Mouse (Mus musculus): Measurements from ENCODE around the gene Fkbp5. TPM values are rescaled to one million over a fixed set of nuclear protein-coding genes. Genes with fewer than 3 reads are reported as not detected.

Gene Fkbp5
- polyA plus RNA-seq, 1 experiment from 2014 or later, result 9.2 TPM

DNA sequence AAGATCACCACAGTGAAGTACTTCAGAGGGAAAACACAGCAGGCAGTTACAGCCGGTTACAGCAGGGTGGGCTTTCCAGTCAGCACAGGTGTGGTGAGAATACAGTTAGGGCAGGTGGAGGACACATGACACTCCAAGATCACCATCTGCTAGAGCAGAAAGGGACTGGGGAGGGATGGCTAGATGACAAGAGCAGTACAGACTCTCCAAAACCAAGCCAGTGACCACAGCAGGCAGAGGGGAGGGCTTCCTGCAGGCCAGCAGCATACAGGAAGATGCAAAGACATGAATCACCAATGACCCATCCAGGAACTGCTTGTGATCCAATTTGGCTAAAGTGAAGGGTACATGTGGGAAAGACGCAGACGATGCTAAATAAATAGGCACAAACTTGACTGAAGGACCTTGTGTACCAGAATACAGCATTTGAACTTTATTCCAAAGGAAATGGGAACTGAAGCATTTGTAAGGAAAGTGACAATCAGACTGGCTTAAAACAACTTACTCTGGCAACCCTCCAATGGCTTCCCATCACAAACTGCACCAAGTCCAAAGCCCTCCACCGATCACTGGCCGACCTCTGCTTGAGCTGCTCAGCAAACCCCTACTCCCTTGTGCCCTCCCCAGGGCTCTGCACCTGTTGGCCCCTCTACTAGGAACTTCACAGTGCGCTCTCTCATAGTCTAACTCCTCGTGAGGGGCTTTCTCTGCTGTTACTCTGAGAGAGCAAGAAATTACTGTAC lies 53.5 kb downstream of the Fkbp5 start:
- no peak for TF ChIP-seq CTCF (IDR thresholded peaks at IDR 0.05)
- H3K27me3 ChIP-seq, result no peaks in the 10 kb centered on the region
- ChIA-PET POLR2A (no interaction called here), CTCF (no interaction called here)
- ATAC-seq (no peak), DNase-seq (ENCODE audit: low read depth, low spot score) (no peak)
- in situ Hi-C loops (cut with MboI; ENCODE audit: low pct_unique_long_range_greater_than_20kb), result no loop called here

DNA sequence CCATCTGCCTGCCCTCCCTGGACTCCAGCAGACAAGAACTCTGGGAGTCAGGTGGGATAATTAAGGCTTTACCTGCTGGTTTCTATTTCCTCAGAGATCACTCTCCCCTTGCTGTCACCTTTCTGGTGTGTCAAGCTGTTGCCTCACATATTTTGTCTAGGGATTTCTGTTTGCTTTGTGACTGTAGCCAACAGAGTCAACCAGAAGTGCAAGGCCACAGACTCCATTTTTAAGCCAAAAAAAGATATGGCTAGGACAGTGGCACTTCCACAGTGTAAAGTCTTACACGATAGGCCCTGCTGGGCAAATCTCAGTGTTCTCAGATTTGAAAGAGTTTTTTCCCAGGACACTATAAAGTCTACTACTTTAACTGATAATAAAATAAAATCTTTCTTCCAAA lies 56.9 kb downstream of the Fkbp5 start:
- H3K27me3 ChIP-seq, result no peaks in the 10 kb centered on the region
- ChIA-PET POLR2A (no interaction called here), CTCF (no interaction called here)
- in situ Hi-C loops (cut with MboI; ENCODE audit: low pct_unique_long_range_greater_than_20kb), result no loop called here
- DNase-seq (ENCODE audit: low read depth, low spot score), result no peak
- ATAC-seq, result no peak
- TF ChIP-seq CTCF (IDR thresholded peaks at IDR 0.05), result no peak

DNA sequence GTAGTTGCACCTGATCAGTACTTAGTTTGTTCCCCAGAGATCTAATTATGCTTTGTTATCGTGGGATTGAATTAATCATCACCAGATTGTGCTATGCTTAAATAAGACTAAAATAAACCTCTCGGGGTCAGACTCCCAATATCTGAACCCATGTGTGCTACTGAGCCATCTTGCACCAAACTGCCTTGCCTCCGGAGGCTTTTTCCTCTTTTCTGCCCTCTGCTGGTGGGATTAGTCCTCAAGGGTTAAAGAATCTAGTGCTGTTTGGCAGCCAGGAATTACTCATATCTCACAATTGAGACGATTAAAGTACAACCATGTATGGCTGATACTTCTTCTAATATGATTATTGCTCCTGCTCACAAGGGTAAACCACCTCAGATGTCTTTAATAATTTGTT lies 62.2 kb downstream of the Fkbp5 start:
- no peak for DNase-seq (ENCODE audit: low read depth, low spot score)
- peak; percentile 74 for TF ChIP-seq CTCF (IDR thresholded peaks at IDR 0.05)
- no peaks in the 10 kb centered on the region for H3K27me3 ChIP-seq
- in situ Hi-C loops (cut with MboI; ENCODE audit: low pct_unique_long_range_greater_than_20kb), result no loop called here
- ChIA-PET CTCF (interaction anchor here (0.8 to 1.6 kb wide), 4 partner anchors 10 to 52 kb away, joined by 3 to 5 read pairs (median 3); no protein-coding TSS in a partner anchor), POLR2A (no interaction called here)
- ATAC-seq, result no peak

DNA sequence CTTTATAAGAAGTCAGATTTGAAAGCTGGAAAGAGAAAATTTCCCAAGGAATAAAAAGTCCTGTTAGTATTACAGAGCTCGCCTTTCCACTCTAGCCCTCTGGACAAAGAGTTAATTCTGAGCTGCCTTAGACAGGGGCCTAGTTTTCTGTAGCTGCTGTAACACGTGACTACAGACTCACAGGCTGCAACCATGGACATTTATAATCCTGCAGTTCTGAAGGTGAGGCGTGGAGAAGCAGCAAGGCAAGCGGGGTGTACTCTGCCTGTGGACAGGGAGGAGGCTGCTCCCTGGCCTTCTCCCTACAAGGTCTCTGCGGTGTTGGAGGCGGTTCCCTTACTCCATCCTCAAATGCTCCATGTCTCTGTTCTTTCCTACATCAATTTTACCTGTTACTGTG lies 64.4 kb downstream of the Fkbp5 start:
- ChIA-PET POLR2A (no interaction called here), CTCF (no interaction called here)
- in situ Hi-C loops (cut with MboI; ENCODE audit: low pct_unique_long_range_greater_than_20kb), result no loop called here
- ATAC-seq (no peak), DNase-seq (ENCODE audit: low read depth, low spot score) (no peak)
- no peaks in the 10 kb centered on the region for H3K27me3 ChIP-seq
- no peak for TF ChIP-seq CTCF (IDR thresholded peaks at IDR 0.05)

DNA sequence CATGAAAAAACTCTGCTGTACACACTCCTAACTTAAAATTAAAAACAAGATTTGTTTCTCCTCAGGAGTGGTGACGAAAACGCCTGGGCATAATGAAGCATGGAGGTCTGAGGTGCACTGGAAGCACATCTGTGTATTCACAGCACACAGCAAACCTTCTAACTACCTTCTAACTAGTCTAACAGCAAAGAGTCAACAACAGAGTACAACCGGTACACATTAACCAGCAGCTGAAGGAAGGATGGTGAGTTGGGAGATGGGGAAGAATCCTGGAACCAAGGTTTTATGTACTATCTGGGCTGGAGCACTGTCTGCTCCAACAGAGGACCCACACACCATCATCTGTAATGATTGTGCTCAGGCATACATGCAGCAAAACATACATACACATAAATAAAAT lies 65.4 kb downstream of the Fkbp5 start:
- TF ChIP-seq CTCF (IDR thresholded peaks at IDR 0.05), result no peak
- ATAC-seq, result no peak
- in situ Hi-C loops (cut with MboI; ENCODE audit: low pct_unique_long_range_greater_than_20kb), result no loop called here
- ChIA-PET POLR2A (no interaction called here), CTCF (no interaction called here)
- no peaks in the 10 kb centered on the region for H3K27me3 ChIP-seq
- no peak for DNase-seq (ENCODE audit: low read depth, low spot score)

DNA sequence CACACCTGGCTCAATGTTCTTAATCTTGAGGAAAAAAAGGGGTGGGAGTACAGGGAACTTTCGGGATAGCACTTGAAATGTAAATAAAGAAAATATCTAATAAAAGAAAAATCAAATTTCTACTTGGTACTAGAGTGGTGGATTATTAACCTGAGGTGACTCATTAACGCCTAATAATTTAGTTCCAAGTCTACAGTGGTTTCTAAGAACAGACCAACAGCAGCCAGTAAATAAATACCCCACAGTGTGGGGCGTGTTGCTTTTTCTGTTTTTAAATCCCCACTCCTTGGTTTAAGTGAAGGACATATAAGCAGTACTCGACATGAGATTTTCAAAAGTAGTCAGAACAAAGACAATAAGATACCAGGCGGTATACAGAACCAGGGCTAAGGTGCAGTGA lies 65.8 kb downstream of the Fkbp5 start:
- ATAC-seq (no peak), DNase-seq (ENCODE audit: low read depth, low spot score) (no peak)
- in situ Hi-C loops (cut with MboI; ENCODE audit: low pct_unique_long_range_greater_than_20kb), result no loop called here
- TF ChIP-seq CTCF (IDR thresholded peaks at IDR 0.05), result no peak
- H3K27me3 ChIP-seq, result no peaks in the 10 kb centered on the region
- ChIA-PET POLR2A (no interaction called here), CTCF (no interaction called here)

DNA sequence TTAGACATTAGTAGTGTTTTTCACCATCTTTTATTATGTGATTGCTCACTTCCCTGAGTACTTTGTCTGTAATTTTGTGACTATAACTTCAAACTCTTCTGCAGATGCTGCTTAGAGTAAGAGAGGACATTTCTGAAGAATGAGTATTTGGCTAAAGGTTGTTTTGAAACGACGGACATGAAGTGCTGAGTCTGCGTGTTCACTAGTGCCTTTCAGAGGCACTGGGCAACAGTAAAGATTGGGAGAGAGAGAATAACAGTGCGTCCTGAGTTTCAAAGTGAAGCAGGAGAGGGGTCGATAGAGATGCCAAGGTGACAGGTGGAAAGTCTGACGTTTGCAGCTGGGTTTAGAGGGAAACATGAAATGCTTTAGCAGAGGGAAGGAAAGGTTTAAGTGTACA lies 69.1 kb downstream of the Fkbp5 start:
- POLR2A ChIA-PET, result interaction anchor here (1.2 kb wide), 1 partner anchor 36 kb away, joined by 3 read pairs; no protein-coding TSS in a partner anchor
- H3K27me3 ChIP-seq, result no peaks in the 10 kb centered on the region
- CTCF ChIA-PET, result interaction anchor here (0.9 to 1.2 kb wide), 2 partner anchors 31 to 41 kb away, joined by 3 to 4 read pairs; no protein-coding TSS in a partner anchor

DNA sequence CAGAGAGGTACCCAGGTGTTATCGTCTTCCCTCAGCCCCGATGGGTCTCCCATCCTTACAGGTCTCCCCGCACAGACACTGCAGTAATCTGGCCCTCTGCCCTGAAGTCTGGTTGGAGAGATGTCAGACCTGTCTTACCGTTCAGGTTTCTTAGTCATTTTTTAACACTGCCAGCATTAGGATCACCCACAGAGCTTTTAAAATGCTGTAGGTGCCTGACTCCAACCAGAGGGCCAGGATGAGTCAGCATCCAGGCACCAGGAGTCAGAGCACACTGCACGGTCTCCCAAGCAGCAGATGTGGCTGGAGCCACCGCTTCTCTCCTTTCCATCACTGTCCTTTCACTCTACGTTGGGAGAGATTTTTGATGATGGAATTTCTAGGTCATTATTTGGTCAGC lies 69.5 kb downstream of the Fkbp5 start:
- POLR2A ChIA-PET, result interaction anchor here (1.2 kb wide), 1 partner anchor 36 kb away, joined by 3 read pairs; no protein-coding TSS in a partner anchor
- DNase-seq (ENCODE audit: low read depth, low spot score) (peak; percentile 62), ATAC-seq (peak; percentile 83)
- in situ Hi-C loops (cut with MboI; ENCODE audit: low pct_unique_long_range_greater_than_20kb), result no loop called here
- no peak for TF ChIP-seq CTCF (IDR thresholded peaks at IDR 0.05)
- CTCF ChIA-PET, result interaction anchor here (0.9 to 1.2 kb wide), 2 partner anchors 30 to 41 kb away, joined by 3 to 4 read pairs; no protein-coding TSS in a partner anchor
- no peaks in the 10 kb centered on the region for H3K27me3 ChIP-seq

More for the DNA sequence above, 69.1 kb downstream of the Fkbp5 start:
- no peak for TF ChIP-seq CTCF (IDR thresholded peaks at IDR 0.05)
- in situ Hi-C loops (cut with MboI; ENCODE audit: low pct_unique_long_range_greater_than_20kb), result no loop called here
- DNase-seq (ENCODE audit: low read depth, low spot score) (no peak), ATAC-seq (no peak)

DNA sequence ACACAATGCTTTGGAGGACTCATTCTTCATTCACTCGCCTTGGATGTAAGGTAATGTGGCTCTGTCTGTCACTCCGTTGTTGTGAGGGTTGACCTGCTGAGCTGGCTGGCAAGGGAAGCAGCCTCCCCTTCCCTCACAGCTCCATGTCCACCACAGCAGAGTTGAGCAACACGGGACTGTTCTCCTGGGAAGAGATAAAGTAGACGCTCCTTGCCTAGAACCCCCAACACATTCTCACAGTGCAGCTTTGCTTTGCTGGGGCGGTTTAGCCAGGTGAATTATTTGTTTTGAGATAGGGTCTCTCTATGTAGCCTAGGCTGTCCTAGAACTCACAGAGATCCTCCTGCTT lies 70.5 kb downstream of the Fkbp5 start:
- ChIA-PET CTCF (interaction anchor here (0.7 kb wide), 1 partner anchor 40 kb away, joined by 3 read pairs; no protein-coding TSS in a partner anchor), POLR2A (no interaction called here)
- DNase-seq (ENCODE audit: low read depth, low spot score) (no peak), ATAC-seq (no peak)
- in situ Hi-C loops (cut with MboI; ENCODE audit: low pct_unique_long_range_greater_than_20kb), result no loop called here
- no peak for TF ChIP-seq CTCF (IDR thresholded peaks at IDR 0.05)
- H3K27me3 ChIP-seq, result no peaks in the 10 kb centered on the region

DNA sequence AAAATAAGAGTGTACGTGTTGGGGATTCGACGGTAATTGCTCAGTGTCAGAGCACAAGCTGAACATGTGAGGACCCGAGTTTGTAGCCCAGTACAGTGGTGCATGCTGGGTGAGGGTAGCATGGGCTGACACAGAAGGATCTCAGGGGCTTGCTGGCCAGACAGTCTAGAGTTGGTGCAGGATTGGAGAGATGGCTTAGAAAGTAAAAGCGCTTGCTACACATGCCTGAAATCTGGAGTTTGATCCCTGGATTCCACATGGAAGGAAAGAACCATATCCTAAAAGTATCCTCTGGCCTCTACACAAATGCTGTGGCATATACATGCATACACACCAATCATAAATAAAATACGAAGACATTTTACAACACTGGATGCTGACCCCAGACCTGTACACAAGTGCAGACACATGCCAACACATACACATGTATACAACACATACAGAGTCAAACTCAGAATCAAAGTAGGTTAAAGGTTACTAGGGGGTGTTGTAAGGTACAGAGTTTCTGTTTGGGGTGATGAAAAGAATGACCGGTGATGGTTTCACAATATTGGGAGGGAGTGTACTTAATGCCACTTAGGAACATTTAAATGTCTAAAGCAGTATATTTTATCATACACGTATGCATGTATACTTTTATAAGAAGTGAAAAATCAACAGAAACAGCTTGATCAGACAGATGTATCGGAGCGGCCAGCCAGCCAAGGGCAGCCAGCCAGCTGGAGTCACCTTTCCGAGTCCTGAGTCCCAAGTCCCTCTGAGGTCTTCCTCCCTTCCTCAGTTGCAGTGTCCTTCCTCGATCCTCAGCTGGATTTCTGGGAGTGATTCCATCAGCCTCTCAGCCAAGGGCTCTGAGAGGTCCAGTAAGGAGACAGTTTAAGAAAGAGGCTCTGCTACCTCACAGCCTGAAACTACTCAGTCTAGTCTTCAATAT lies 71.2 kb downstream of the Fkbp5 start:
- DNase-seq (ENCODE audit: low read depth, low spot score) (no peak), ATAC-seq (no peak)
- no peak for TF ChIP-seq CTCF (IDR thresholded peaks at IDR 0.05)
- in situ Hi-C loops (cut with MboI; ENCODE audit: low pct_unique_long_range_greater_than_20kb), result no loop called here
- H3K27me3 ChIP-seq, result no peaks in the 10 kb centered on the region
- POLR2A ChIA-PET, result no interaction called here
- CTCF ChIA-PET, result interaction anchor here (0.7 to 1.7 kb wide), 3 partner anchors 18 to 39 kb away, joined by 3 to 6 read pairs (median 3); no protein-coding TSS in a partner anchor

DNA sequence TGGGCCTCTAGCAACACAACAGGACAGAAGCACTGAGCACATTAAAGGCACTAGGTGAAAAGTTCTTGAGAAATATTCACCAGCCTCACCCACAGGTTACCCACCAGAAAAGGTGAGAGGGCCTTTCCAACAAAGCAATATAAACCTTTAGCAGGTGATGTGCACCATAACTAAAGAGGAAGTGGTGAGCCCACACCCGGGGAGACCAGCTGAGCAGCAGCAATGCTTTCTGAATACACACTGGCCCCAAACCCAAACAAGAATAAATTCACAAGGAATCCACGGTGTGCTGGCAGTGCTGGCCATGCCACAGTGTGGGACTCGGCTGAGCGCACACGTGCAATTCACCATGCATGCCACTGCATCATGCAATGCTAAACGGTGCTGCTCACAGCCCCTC lies 74.7 kb downstream of the Fkbp5 start:
- no peak for TF ChIP-seq CTCF (IDR thresholded peaks at IDR 0.05)
- no peaks in the 10 kb centered on the region for H3K27me3 ChIP-seq
- ATAC-seq, result no peak
- DNase-seq (ENCODE audit: low read depth, low spot score), result no peak
- in situ Hi-C loops (cut with MboI; ENCODE audit: low pct_unique_long_range_greater_than_20kb), result no loop called here
- CTCF ChIA-PET, result interaction anchor here (1.0 to 1.2 kb wide), 4 partner anchors 11 to 42 kb away, joined by 3 to 4 read pairs (median 3); no protein-coding TSS in a partner anchor
- POLR2A ChIA-PET, result no interaction called here
